Mouse (Mus musculus): ENCODE data around the gene Sh3tc1. TPM values are rescaled to one million over a fixed set of nuclear protein-coding genes. Genes with fewer than 3 reads are reported as not detected.

Gene Sh3tc1
- polyA plus RNA-seq, 2 experiments, result 2.9 to 5.2 TPM

DNA sequence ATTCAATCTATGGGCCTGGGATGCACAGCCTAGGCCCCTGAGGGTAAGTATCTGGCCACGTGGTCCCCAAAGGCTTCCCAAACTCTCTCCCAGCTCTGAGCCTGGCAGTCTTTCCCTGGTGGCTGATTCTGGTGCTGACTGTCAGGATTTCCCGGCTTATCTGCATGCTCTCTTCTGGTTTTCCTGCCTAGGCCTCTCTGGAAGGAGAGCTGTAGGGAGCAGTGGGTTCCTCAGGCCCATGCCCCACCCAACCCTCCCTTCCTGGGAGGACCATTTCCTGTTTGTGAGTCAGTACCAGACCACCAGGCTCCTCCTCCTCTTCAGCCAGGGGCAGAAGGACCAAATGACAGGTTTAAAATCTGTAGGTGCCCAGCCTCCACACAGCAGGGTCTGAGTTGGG is 17.1 kb downstream of the Sh3tc1 start:
- Histone ChIP-seq H3K4me2 (replicated peaks; ENCODE audit: low read depth, low read length, severe bottlenecking) (no peak overlapping the region), H3K9ac (ENCODE audit: low read depth, low read length, severe bottlenecking) (no peak overlapping the region), H3K4me1 (ENCODE audit: control insufficient read depth, insufficient read depth, low read length) (no peaks in the 10 kb centered on the region), H3K27me3 (ENCODE audit: control insufficient read depth, insufficient read depth, low read length) (no peaks in the 10 kb centered on the region), H3K36me3 (ENCODE audit: control insufficient read depth, insufficient read depth, low read length) (no peaks in the 10 kb centered on the region), H3K27ac (replicated peaks; ENCODE audit: low read depth, low read length) (no peak overlapping the region), H3K4me3 (replicated peaks; ENCODE audit: low read length) (no peak overlapping the region), H3K9me3 (ENCODE audit: control insufficient read depth, low read length) (no peaks in the 10 kb centered on the region)
- ATAC-seq (ENCODE audit: low FRiP score, low read depth) (no peak), DNase-seq (ENCODE audit: low spot score) (no peak)
- WGBS, result 65% methylated on average over 2 of the region's 2 CpGs
- TF ChIP-seq POLR2A (IDR thresholded peaks at IDR 0.05; ENCODE audit: borderline replicate concordance, extremely low read depth, insufficient read depth, insufficient read length), result no peak

DNA sequence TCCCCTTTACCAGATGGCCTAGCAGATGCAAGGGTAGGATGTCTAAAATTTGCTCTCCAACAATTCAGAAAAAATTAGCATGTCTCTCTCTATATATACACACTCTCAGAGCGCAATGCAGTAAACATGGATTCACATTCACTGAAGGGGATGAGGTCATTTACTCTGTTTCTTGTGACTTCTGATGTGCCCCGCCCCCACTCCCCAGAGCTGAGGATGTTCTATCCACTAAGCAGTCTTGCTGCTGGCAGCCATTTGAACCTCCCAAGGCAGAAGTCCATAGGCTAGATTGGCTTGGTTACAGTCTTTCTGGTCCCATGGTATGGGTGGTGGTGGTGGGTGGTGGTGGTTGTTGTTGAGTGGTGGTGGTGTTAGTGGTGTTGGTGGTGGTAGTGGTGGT is 17.9 kb downstream of the Sh3tc1 start:
- H3K9ac ChIP-seq (ENCODE audit: low read depth, low read length, severe bottlenecking), result no peak overlapping the region
- WGBS, result 92% methylated on average over 2 of the region's 2 CpGs

DNA sequence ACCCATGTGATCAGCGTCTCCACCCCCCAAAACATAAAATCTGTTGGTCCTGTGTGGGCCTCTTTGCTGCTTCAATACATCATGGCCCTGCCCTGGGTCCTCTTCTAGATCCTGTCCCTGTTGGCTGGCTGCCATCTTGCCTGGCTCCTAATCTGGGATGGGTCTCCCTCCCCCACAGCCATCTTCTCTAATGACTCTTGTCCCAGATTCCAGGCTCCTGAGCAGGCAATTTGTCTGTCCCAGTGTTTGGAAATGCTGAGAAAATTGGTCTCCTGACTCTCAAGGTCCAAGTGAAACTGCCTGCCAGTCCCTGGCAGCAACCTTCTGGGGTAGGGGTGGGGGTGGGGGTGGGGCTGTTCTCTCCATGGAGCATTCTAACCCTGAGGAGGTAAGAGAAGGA is 19.9 kb downstream of the Sh3tc1 start:
- H3K27me3 ChIP-seq (ENCODE audit: control insufficient read depth, insufficient read depth, low read length), result no peaks in the 10 kb centered on the region
- H3K4me2 ChIP-seq (replicated peaks; ENCODE audit: low read depth, low read length, severe bottlenecking), result no peak overlapping the region
- no peaks in the 10 kb centered on the region for H3K9me3 ChIP-seq (ENCODE audit: control insufficient read depth, low read length)
- no peak for ATAC-seq (ENCODE audit: low FRiP score, low read depth)
- 90% methylated on average over 1 of the region's 1 CpGs for WGBS
- no peak overlapping the region for H3K4me3 ChIP-seq (replicated peaks; ENCODE audit: low read length)
- no peak overlapping the region for H3K9ac ChIP-seq (ENCODE audit: low read depth, low read length, severe bottlenecking)
- no peak for TF ChIP-seq POLR2A (IDR thresholded peaks at IDR 0.05; ENCODE audit: borderline replicate concordance, extremely low read depth, insufficient read depth, insufficient read length)
- DNase-seq (ENCODE audit: low spot score), result no peak
- H3K27ac ChIP-seq (replicated peaks; ENCODE audit: low read depth, low read length), result no peak overlapping the region
- H3K36me3 ChIP-seq (ENCODE audit: control insufficient read depth, insufficient read depth, low read length), result no peaks in the 10 kb centered on the region
- H3K4me1 ChIP-seq (ENCODE audit: control insufficient read depth, insufficient read depth, low read length), result no peaks in the 10 kb centered on the region

More for the DNA sequence above, 17.9 kb downstream of the Sh3tc1 start:
- Histone ChIP-seq H3K9me3 (ENCODE audit: control insufficient read depth, low read length) (no peaks in the 10 kb centered on the region), H3K27ac (replicated peaks; ENCODE audit: low read depth, low read length) (no peak overlapping the region), H3K4me3 (replicated peaks; ENCODE audit: low read length) (no peak overlapping the region), H3K4me1 (ENCODE audit: control insufficient read depth, insufficient read depth, low read length) (no peaks in the 10 kb centered on the region), H3K4me2 (replicated peaks; ENCODE audit: low read depth, low read length, severe bottlenecking) (no peak overlapping the region), H3K36me3 (ENCODE audit: control insufficient read depth, insufficient read depth, low read length) (no peaks in the 10 kb centered on the region), H3K27me3 (ENCODE audit: control insufficient read depth, insufficient read depth, low read length) (no peaks in the 10 kb centered on the region)
- DNase-seq (ENCODE audit: low spot score), result no peak
- TF ChIP-seq POLR2A (IDR thresholded peaks at IDR 0.05; ENCODE audit: borderline replicate concordance, extremely low read depth, insufficient read depth, insufficient read length), result no peak
- no peak for ATAC-seq (ENCODE audit: low FRiP score, low read depth)

DNA sequence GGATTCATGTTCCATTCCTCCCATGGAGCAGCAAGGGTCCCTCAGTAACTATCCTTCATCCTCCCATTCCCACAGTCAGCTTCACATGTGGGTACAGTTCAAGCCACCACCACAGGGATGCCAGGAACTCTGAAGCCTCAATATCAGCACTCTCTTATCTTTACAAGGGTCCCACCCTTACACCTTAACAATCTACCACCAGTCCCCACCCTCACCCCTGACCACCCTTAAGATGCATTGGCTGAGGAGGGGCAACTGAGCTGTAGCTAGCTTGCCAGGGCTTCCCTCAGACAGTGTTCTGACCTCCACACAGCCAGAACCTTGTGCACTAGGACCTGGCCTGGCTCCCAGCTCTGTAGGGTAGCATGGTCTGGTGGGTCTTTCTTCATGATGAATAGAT is 20.4 kb downstream of the Sh3tc1 start:
- TF ChIP-seq POLR2A (IDR thresholded peaks at IDR 0.05; ENCODE audit: borderline replicate concordance, extremely low read depth, insufficient read depth, insufficient read length), result no peak
- H3K36me3 ChIP-seq (ENCODE audit: control insufficient read depth, insufficient read depth, low read length), result no peaks in the 10 kb centered on the region
- H3K9ac ChIP-seq (ENCODE audit: low read depth, low read length, severe bottlenecking), result no peak overlapping the region
- no peaks in the 10 kb centered on the region for H3K27me3 ChIP-seq (ENCODE audit: control insufficient read depth, insufficient read depth, low read length)
- no peak overlapping the region for H3K27ac ChIP-seq (replicated peaks; ENCODE audit: low read depth, low read length)
- H3K4me2 ChIP-seq (replicated peaks; ENCODE audit: low read depth, low read length, severe bottlenecking), result no peak overlapping the region
- no peak for DNase-seq (ENCODE audit: low spot score)
- no peak overlapping the region for H3K4me3 ChIP-seq (replicated peaks; ENCODE audit: low read length)
- H3K9me3 ChIP-seq (ENCODE audit: control insufficient read depth, low read length), result no peaks in the 10 kb centered on the region
- H3K4me1 ChIP-seq (ENCODE audit: control insufficient read depth, insufficient read depth, low read length), result no peaks in the 10 kb centered on the region
- no peak for ATAC-seq (ENCODE audit: low FRiP score, low read depth)

DNA sequence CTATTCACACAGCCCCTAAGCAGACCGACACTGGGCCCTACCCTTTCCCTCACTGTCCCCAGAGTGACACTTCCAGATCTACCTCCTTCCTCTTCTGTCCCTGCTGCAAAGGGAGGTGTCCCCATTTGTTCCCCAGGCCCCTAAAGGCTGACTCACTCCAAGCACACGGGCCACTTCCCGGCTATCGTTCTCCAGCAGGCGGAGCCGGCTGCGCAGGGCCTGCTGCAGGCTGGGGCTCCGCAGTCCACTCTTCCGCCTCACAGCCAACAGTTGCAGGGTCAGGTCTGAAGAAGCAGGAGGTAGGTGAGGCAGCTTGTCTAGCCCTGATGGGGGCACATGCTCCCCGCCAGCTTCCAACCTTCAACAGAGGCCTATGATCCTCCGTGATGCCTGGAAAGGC is 21.0 kb downstream of the Sh3tc1 start:
- DNase-seq (ENCODE audit: low spot score) (no peak), ATAC-seq (ENCODE audit: low FRiP score, low read depth) (no peak)
- Histone ChIP-seq H3K4me3 (replicated peaks; ENCODE audit: low read length) (no peak overlapping the region), H3K27ac (replicated peaks; ENCODE audit: low read depth, low read length) (no peak overlapping the region), H3K9ac (ENCODE audit: low read depth, low read length, severe bottlenecking) (no peak overlapping the region), H3K36me3 (ENCODE audit: control insufficient read depth, insufficient read depth, low read length) (no peaks in the 10 kb centered on the region), H3K9me3 (ENCODE audit: control insufficient read depth, low read length) (no peaks in the 10 kb centered on the region), H3K4me1 (ENCODE audit: control insufficient read depth, insufficient read depth, low read length) (no peaks in the 10 kb centered on the region), H3K27me3 (ENCODE audit: control insufficient read depth, insufficient read depth, low read length) (no peaks in the 10 kb centered on the region), H3K4me2 (replicated peaks; ENCODE audit: low read depth, low read length, severe bottlenecking) (no peak overlapping the region)
- TF ChIP-seq POLR2A (IDR thresholded peaks at IDR 0.05; ENCODE audit: borderline replicate concordance, extremely low read depth, insufficient read depth, insufficient read length), result no peak
- 65% methylated on average over 11 of the region's 11 CpGs for WGBS

DNA sequence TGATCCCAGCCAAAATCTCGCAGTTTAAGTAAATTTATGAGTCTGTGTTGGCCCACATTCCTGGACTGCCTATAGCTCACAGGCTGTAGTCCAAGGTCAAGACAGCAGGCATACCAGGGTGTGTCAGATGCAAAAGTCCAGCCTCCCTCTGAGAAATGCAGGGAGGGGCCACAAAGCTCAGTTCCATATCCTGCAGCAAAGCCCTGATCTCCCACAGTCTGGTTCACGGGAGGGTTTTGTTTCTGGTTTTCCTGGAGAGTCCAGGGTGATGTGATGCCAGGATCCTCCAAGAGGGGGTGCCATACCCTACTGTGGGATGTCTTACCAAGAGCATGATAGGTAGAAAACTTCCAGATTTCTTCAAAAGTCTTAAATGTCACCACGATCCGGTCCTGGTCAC is 21.8 kb downstream of the Sh3tc1 start:
- no peak for TF ChIP-seq POLR2A (IDR thresholded peaks at IDR 0.05; ENCODE audit: borderline replicate concordance, extremely low read depth, insufficient read depth, insufficient read length)
- DNase-seq (ENCODE audit: low spot score) (no peak), ATAC-seq (ENCODE audit: low FRiP score, low read depth) (no peak)
- 37% methylated on average over 4 of the region's 4 CpGs for WGBS
- Histone ChIP-seq H3K27ac (replicated peaks; ENCODE audit: low read depth, low read length) (no peak overlapping the region), H3K4me3 (replicated peaks; ENCODE audit: low read length) (no peak overlapping the region), H3K27me3 (ENCODE audit: control insufficient read depth, insufficient read depth, low read length) (no peaks in the 10 kb centered on the region), H3K9me3 (ENCODE audit: control insufficient read depth, low read length) (no peaks in the 10 kb centered on the region), H3K4me2 (replicated peaks; ENCODE audit: low read depth, low read length, severe bottlenecking) (no peak overlapping the region), H3K9ac (ENCODE audit: low read depth, low read length, severe bottlenecking) (no peak overlapping the region), H3K4me1 (ENCODE audit: control insufficient read depth, insufficient read depth, low read length) (no peaks in the 10 kb centered on the region), H3K36me3 (ENCODE audit: control insufficient read depth, insufficient read depth, low read length) (no peaks in the 10 kb centered on the region)
